8 mouse cellular contexts compared by ENCODE assay signal in the genomic region with DNA sequence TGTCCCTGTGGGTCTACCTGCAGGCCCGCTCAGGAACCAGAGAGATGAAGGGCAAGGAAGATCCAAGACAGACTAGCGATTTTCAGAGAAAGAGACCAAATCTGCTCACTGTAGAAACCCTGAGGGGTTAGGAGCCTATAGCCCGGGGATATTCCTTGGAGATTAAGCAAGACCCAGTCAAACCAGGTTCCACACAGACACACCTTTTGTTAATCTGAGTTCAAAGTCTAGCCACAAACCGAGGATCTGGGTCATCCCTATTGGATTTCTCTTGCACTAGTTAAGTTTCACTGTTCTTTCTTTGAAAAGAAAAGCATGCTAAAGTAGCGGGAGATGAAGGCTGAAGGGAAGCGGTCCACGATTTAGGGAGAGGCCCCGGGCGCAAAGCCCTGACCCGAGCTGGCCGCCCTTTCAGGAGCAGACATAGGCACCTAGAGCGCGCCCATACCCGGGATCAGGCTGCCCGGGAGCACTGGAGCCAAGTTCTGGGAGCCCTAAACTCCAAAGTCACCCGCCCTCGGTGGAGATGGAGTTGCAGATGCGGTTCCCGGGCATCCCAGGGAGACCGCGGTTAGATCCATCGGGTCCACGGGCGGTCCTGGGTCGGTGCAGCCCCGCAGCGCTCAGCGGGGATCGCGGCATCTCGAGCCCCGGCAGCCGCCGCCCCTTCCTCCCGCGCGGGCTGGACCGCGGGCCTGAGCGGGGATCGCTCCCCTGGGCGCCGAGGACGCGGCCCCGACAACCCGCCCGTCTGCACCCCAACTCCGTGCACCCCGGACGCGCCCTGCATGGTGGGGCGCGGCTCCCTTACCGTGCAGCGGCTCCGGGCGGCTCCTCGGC. TPM values are rescaled to one million over a fixed set of nuclear protein-coding genes. Genes with fewer than 3 reads are reported as not detected.
DNase-seq lines count a peak whose midpoint lies in the region; ATAC-seq and TF ChIP-seq lines count a peak whose summit lies in the region.

No protein-coding gene starts in this region.

- peak overlapping the region; percentile 92 for H3K27ac ChIP-seq in embryonic facial prominence, embryonic 14.5 days (replicated peaks; ENCODE audit: low read depth, low read length)
- no peak overlapping the region for H3K27ac ChIP-seq in hindbrain, embryonic 14.5 days
- H3K27ac ChIP-seq in liver, postnatal 0 days (ENCODE audit: low read depth), result peak overlapping the region; percentile 63
- peak overlapping the region; percentile 79 for H3K27ac ChIP-seq in stomach, embryonic 14.5 days (ENCODE audit: low read length)

- no peaks in the 10 kb centered on the region for H3K27me3 ChIP-seq in embryonic facial prominence, embryonic 14.5 days (replicated peaks; ENCODE audit: control insufficient read depth, insufficient read depth, low read length)
- H3K27me3 ChIP-seq in hindbrain, embryonic 14.5 days (ENCODE audit: control insufficient read depth, insufficient read depth, low read length), result peaks cover 8% of the 10 kb centered on the region; the same call in 1 of the 2 replicates
- H3K27me3 ChIP-seq in liver, postnatal 0 days (ENCODE audit: insufficient read depth, low read length), result peaks cover 10% of the 10 kb centered on the region
- no peaks in the 10 kb centered on the region for H3K27me3 ChIP-seq in stomach, embryonic 14.5 days (ENCODE audit: control insufficient read depth, insufficient read depth, low read length)

- H3K36me3 ChIP-seq in embryonic facial prominence, embryonic 14.5 days (ENCODE audit: control insufficient read depth, insufficient read depth, low read length), result no peaks in the 10 kb centered on the region
- no peaks in the 10 kb centered on the region for H3K36me3 ChIP-seq in hindbrain, embryonic 14.5 days (replicated peaks; ENCODE audit: control insufficient read depth, insufficient read depth)
- no peaks in the 10 kb centered on the region for H3K36me3 ChIP-seq in liver, postnatal 0 days (replicated peaks; ENCODE audit: insufficient read depth, low read length)
- H3K36me3 ChIP-seq in stomach, embryonic 14.5 days (ENCODE audit: control insufficient read depth, insufficient read depth, low read length), result no peaks in the 10 kb centered on the region

- H3K4me2 ChIP-seq in embryonic facial prominence, embryonic 14.5 days (ENCODE audit: low read depth, low read length), result peak overlapping the region; percentile 84
- H3K4me2 ChIP-seq in hindbrain, embryonic 14.5 days (replicated peaks), result peak overlapping the region; percentile 92
- H3K4me2 ChIP-seq in liver, postnatal 0 days (ENCODE audit: low read depth, low read length), result peak overlapping the region; percentile 95
- peak overlapping the region; percentile 83 for H3K4me2 ChIP-seq in stomach, embryonic 14.5 days (replicated peaks; ENCODE audit: low read depth, low read length)

- peak; percentile 32 for DNase-seq in heart, adult 8-10 months (ENCODE audit: low spot score)
- DNase-seq in heart, adult 11 months, result no peak
- DNase-seq in ES-CJ7 (ENCODE audit: low read depth, low spot score), result peak; percentile 22
- DNase-seq in embryonic facial prominence, embryonic 14.5 days (ENCODE audit: low spot score), result peak; percentile 39
- DNase-seq in hindbrain, embryonic 14.5 days (ENCODE audit: low spot score), result no peak
- DNase-seq in liver, postnatal 0 days, result peak; percentile 38
- no peak for DNase-seq in cerebellum, adult 18-20 months

- ATAC-seq in embryonic facial prominence, embryonic 14.5 days (ENCODE audit: low read depth), result peak; percentile 72
- no peak; the same call in 1 of the 2 replicates for ATAC-seq in hindbrain, embryonic 14.5 days (ENCODE audit: low FRiP score)
- ATAC-seq in liver, postnatal 0 days, result peak; percentile 38
- peak; percentile 35 for ATAC-seq in stomach, embryonic 14.5 days (ENCODE audit: insufficient number of reproducible peaks, insufficient read depth, low FRiP score, low read depth)

- H3K9me3 ChIP-seq in embryonic facial prominence, embryonic 14.5 days (ENCODE audit: control insufficient read depth, low read length), result no peaks in the 10 kb centered on the region
- no peaks in the 10 kb centered on the region for H3K9me3 ChIP-seq in hindbrain, embryonic 14.5 days (ENCODE audit: control insufficient read depth, low read length)
- no peaks in the 10 kb centered on the region for H3K9me3 ChIP-seq in liver, postnatal 0 days (ENCODE audit: low read length)
- no peaks in the 10 kb centered on the region for H3K9me3 ChIP-seq in stomach, embryonic 14.5 days (ENCODE audit: control insufficient read depth, low read depth, low read length)

- WGBS in embryonic facial prominence, embryonic 14.5 days, result 2% methylated on average over 29 of the region's 59 CpGs
- 2% methylated on average over 53 of the region's 59 CpGs for WGBS in hindbrain, embryonic 14.5 days
- 4% methylated on average over 48 of the region's 59 CpGs for WGBS in liver, postnatal 0 days (ENCODE audit: insufficient replicate concordance)
- 2% methylated on average over 59 of the region's 59 CpGs for WGBS in stomach, embryonic 14.5 days

- H3K4me3 ChIP-seq in embryonic facial prominence, embryonic 14.5 days (ENCODE audit: low read depth, low read length), result peak overlapping the region; percentile 92
- peak overlapping the region; percentile 64 for H3K4me3 ChIP-seq in hindbrain, embryonic 14.5 days (replicated peaks; ENCODE audit: low read length)
- peak overlapping the region; percentile 75 for H3K4me3 ChIP-seq in liver, postnatal 0 days (ENCODE audit: low read depth, low read length)
- H3K4me3 ChIP-seq in stomach, embryonic 14.5 days (ENCODE audit: low read depth, low read length), result peak overlapping the region; percentile 89

- no peak for TF ChIP-seq EP300 in liver, postnatal 0 days (IDR thresholded peaks at IDR 0.05; ENCODE audit: low read depth)

- no peak for TF ChIP-seq CTCF in liver, postnatal 0 days (IDR thresholded peaks at IDR 0.05; ENCODE audit: low read depth)

- H3K4me1 ChIP-seq in embryonic facial prominence, embryonic 14.5 days (ENCODE audit: control insufficient read depth, insufficient read depth, low read length), result peaks cover 18% of the 10 kb centered on the region
- peaks cover 12% of the 10 kb centered on the region; the same call in 1 of the 2 replicates for H3K4me1 ChIP-seq in hindbrain, embryonic 14.5 days (replicated peaks; ENCODE audit: control insufficient read depth, insufficient read depth, low read length)
- peaks cover 11% of the 10 kb centered on the region for H3K4me1 ChIP-seq in liver, postnatal 0 days (ENCODE audit: insufficient read depth)
- H3K4me1 ChIP-seq in stomach, embryonic 14.5 days (ENCODE audit: control insufficient read depth, insufficient read depth, low read length), result no peaks in the 10 kb centered on the region; the same call in 1 of the 2 replicates

- H3K9ac ChIP-seq in embryonic facial prominence, embryonic 14.5 days (ENCODE audit: low read depth, low read length), result peak overlapping the region; percentile 99
- peak overlapping the region; percentile 71 for H3K9ac ChIP-seq in hindbrain, embryonic 14.5 days
- peak overlapping the region; percentile 77 for H3K9ac ChIP-seq in liver, postnatal 0 days (replicated peaks)
- H3K9ac ChIP-seq in stomach, embryonic 14.5 days (replicated peaks; ENCODE audit: low read depth, low read length), result peak overlapping the region; percentile 78

RNA-seq across cellular contexts. Expression of a gene that starts 0.8 kb away (rescaled TPM):
- 10 to 100 TPM; 11.5 to 14.6 (median 13.3) TPM for total RNA-seq in heart, adult 8-10 months (2022)
- 21.5 and 23.5 TPM in 2 replicates for polyA plus RNA-seq in embryonic facial prominence, embryonic 14.5 days (2014; fragmentation: Nextera tagmentation; extraction: Ambion mirVana)
- polyA plus RNA-seq in hindbrain, embryonic 14.5 days (2014; fragmentation: Nextera tagmentation; extraction: Ambion mirVana), result 3.8 and 3.9 TPM in 2 replicates
- 4.3 TPM in 2 replicates for polyA plus RNA-seq in liver, postnatal 0 days (2015; fragmentation: Nextera tagmentation; extraction: Ambion mirVana)
- polyA plus RNA-seq in stomach, embryonic 14.5 days (2014; fragmentation: Nextera tagmentation; extraction: Ambion mirVana), result 11.5 and 12.0 TPM in 2 replicates

RNA-seq across cellular contexts. Expression of a gene that starts 51.4 kb away (rescaled TPM):
- total RNA-seq in heart, adult 8-10 months (2022), result under 1 TPM in 3 of 4 experiments, not detected in 1; 0.05 to 0.11 (median 0.06) TPM
- polyA plus RNA-seq in embryonic facial prominence, embryonic 14.5 days (2014; fragmentation: Nextera tagmentation; extraction: Ambion mirVana), result 25.9 and 26.2 TPM in 2 replicates
- 0.18 and 0.32 TPM in 2 replicates for polyA plus RNA-seq in hindbrain, embryonic 14.5 days (2014; fragmentation: Nextera tagmentation; extraction: Ambion mirVana)
- polyA plus RNA-seq in liver, postnatal 0 days (2015; fragmentation: Nextera tagmentation; extraction: Ambion mirVana), result 0.06 and 0.18 TPM in 2 replicates
- 0.07 and 0.11 TPM in 2 replicates for polyA plus RNA-seq in stomach, embryonic 14.5 days (2014; fragmentation: Nextera tagmentation; extraction: Ambion mirVana)

Comparison
In these comparisons a context has a peak if more than half of its experiments do, and no peak if none do; other contexts are left out.
1. DNase-seq: peak in heart, adult 8-10 months (single experiment), ES-CJ7 (single experiment), embryonic facial prominence, embryonic 14.5 days (single experiment) and liver, postnatal 0 days (single experiment); none in heart, adult 11 months (single experiment), hindbrain, embryonic 14.5 days (single experiment) and cerebellum, adult 18-20 months (0 of 2).
2. RNA of a gene that starts 51.4 kb away (polyA plus RNA-seq): 25.9 to 26.2 TPM in embryonic facial prominence, embryonic 14.5 days; 0.18 to 0.32 TPM in hindbrain, embryonic 14.5 days, 0.07 to 0.11 TPM in stomach, embryonic 14.5 days and 0.06 to 0.18 TPM in liver, postnatal 0 days; every median in the first group is over 10 times any median in the second.
3. Peak in every context shown above with its lines, with median percentiles within 50 percentile points of each other: H3K4me2 ChIP-seq, H3K4me3 ChIP-seq and H3K9ac ChIP-seq.